Mouse (Mus musculus) cerebellum, postnatal 25 days (tissue): Measurements from ENCODE around the gene Btbd11.

Experiments
- DNase-seq, 2 experiments: peaks; one replicate each; pipeline ENCODE4 v3.0.0; 2021; ENCODE audit warnings: mixed read lengths in 2 of 2

The Btbd11 gene

DNA sequence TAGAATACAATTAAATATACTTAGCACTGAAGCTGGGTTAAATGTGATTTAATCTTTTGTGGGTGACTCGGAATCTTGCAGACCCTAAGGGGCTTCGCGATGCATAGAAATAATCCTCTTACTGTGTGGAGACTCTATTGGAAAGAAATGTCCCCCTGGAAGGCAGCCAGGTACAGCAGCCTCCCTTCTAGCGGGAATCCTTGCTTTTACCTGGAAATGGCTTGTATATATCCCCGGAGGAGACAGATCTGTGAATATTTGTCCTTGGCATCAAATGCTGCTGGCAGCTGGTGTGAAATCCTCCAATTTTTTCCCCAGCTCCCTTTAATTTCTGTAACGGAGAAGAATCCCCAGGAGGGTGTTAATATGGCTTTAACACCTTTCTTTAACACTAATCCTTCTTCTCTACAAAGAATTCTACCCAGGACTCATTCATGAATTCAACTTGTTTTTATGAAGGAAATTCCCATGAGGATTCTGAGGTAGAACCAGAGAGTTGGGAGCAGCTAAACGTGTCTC is 146.6 kb downstream of the Btbd11 start:
- peak in 1 of 2 experiments; percentile 41 for DNase-seq

DNA sequence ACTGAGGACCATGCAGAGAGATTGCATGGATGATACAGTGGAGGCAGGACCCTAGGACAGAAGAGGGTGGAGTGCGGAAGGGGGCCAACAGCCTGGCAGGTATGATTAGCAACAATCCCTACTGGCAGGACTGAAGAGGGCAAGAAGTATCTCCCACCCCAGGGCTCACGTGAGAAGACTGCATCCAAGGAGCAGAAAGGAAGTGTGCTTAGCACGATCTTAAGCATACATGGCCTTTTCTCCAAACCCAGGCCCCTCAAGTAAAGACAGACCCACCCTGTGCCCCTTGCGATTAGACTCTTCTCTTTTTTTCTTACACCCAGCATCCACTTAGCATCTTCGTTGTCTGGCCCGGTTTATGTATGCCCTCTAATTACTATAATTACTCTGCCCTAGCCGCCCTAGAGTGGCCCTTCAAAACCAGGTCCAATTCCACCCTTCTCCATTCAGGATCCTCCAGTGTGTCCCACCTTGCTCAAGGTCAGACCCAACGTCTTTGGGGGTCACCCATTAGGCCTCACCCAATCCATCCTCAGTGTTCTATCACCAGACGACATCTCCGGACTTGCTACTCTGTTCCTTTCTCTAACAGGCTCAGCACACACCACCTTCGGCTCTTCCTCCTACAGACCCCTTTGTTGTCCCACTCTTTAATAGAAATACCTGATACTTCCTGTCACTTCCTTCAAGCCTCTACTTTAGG is 151.6 kb downstream of the Btbd11 start:
- no peak for DNase-seq

DNA sequence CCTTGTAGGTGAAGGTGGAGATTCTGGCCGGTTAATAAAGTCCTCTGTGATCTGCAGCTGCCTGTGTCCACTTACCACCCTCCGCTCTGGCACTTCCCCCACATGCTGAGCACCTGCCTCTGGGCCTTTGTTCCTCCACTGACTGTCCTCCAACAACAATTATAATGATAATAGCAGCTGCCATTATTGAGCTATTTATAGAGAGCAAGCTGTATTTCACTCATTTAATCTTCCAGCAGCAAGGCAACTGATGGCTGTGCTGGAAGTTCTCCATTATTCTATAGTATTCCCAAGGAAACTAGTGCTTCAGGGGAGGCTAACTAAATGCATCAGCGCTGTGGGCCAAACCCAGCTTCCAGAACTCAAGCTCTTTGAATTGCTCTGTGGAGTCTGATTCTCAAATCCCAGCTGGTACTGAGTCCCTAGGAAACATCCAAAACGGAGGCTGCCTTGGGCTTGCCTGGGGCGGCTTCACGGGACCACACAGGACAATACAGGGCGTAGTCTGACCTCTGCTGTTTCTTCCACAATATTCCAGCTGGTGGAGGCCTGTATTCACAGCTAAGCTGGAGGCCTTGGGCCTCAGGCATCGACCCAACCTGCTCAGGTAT is 153.0 kb downstream of the Btbd11 start:
- DNase-seq = no peak

DNA sequence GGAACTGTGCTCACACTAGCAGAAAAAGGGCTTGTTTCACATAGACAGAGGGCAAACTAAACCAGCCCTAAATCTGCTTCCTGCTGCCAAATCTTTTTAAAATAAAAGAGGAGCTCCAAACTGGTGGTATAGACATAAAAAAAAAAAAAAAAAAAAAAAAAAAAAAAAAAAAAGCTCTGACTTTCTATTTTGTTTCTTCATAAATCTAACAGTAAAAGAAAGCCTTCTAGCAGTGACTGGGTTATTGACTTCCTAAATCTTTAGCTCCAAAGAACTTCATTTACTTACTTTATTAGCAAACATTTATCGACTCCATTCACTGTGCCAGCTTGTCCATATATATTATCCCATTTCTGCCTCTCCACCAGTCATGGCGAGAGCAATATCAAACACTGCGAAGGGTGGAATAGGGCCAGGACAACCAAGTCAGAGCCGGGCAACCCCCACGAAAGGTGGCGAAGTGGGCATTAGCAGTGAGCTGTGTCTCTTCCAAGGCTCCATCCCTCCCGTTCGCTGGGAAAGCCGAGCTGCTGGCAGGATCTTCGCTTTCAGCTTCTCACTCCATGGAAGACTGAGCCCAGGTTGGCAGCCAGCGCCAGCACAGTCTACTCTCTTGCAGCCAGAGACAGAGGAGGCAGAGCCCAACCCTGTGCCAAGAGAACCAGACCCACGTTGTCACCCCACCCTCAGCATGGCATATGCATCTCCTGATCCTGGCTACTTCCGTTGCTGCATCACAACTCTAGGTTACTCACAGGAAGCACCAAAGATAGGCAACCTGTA is 153.9 kb downstream of the Btbd11 start:
- DNase-seq = peak; percentile 43 to 59

DNA sequence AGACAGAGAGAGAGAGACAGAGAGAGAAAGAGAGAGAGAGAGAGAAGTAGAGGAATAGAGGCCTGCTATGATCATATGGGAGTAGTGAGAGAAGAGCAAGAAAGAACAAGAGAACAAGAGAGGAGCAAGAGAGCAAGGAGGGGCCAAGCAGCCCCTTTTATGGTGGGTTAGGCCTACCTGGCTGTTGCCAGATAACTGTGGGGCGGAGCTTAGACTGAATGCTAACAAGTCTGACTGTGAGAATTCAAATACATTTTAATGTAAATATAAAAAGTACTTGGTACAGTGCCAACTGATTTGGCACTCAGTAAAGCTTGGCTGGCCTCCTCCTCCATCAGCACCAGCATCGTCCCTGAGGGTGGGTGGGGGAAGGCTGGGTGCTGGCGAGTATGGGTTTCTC is 154.9 kb downstream of the Btbd11 start:
- no peak for DNase-seq

DNA sequence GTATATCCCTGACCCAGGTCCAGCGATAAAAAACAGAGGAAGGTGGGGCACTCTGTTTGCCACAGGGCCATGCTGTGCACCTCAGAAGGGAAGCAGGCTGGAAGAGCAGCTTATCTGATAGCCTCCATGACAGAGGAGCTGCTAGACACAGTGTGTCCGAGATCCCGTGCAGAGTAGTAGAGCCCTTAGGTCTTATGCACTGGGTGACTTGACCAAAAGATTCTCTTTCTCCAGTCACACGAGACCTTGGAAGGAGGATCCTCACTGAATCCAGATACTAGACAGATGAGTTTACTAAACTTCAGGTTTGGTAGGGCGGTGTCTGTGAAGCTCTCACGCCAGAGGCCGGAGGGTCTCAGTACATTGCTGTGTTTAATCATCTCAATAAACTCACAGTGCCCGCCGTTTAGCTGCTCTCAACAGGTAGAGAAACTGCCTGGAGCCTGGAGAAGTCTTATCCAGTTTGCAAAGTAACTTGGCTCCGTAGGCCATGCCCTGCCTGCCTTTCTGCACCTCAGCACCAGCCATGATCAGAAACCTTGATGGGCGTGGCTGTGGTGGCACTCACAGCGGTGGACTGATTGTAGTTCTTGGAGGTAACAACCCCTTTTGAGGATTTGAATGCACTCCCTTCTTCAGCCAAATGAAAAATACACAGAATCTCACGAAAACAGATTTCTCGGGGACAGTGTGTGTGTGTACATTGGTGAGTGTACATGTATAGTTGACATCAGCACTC is 155.4 kb downstream of the Btbd11 start:
- DNase-seq = no peak

DNA sequence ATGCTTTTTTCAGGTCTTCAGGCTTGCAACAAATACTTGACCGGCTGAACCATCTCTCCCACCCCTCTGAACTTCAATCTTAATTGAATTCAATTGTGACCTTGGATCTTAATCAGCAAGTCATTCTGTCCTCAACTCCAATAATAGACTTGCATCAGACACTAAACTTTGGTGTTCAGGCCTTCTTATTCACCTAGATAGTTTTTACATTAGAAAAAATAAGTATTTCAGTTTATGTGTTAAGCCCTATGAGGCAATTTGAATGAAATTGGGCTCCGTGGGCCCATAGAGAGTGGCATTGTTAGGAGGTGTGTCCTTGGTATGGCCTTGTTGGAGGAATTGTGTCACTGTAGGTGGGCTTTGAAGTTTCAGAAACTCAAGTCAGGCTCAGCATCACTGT is 156.7 kb downstream of the Btbd11 start:
- no peak for DNase-seq

DNA sequence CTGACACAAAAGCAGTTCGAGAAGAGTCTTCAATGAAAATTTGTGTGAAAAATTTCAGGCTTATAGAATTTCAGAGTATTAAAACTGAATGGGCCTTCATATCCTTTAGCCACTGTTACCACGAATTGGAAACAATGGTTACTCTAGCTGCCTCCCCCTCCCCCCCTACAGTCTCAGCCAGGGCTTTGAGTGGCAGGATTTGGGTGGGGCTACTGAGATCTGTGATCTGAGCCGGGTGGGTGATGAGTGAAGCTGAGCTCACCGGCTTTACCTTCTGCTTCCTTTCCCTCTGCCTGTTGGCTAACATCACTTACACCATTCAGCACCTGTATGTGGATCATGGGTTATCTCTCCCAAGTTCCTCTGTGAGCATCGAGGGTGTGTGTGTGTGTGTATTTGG is 158.4 kb downstream of the Btbd11 start:
- DNase-seq = no peak

DNA sequence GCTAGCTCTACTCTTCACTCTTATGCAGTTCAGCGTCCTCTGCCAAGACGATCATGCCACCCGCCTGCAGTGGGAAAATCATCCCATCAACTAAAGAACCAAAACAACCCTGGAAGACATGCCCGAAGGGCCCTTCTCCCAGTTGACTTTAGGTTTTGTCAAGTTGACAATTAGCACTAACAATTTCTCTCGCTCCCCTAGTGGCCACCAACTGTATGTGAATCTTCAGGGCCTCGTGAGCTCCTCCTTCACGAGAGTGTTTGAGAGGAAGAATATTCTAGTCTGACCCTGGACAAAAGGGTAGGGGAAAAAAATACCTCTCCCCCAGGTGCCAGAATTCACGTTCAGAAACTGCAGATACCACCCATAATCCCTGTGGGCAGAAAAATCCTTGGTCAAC is 168.6 kb downstream of the Btbd11 start:
- DNase-seq = no peak

DNA sequence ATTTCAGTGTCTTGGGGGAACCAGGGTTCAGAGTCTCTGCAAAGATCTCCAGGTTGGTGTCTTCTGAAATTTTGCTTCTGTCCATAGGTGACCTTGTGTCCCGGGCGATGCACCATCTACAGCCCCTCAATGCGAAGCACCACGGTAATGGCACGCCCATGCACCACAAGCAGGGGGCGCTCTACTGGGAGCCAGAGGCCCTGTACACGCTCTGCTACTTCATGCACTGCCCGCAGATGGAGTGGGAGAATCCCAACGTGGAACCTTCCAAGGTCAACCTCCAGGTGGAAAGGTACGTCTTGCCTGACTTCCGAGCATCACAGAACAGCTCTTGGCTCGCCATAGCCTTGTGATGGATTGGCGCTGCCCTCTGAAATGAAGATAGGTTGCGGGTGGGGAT is 174.8 kb downstream of the Btbd11 start:
- no peak for DNase-seq

DNA sequence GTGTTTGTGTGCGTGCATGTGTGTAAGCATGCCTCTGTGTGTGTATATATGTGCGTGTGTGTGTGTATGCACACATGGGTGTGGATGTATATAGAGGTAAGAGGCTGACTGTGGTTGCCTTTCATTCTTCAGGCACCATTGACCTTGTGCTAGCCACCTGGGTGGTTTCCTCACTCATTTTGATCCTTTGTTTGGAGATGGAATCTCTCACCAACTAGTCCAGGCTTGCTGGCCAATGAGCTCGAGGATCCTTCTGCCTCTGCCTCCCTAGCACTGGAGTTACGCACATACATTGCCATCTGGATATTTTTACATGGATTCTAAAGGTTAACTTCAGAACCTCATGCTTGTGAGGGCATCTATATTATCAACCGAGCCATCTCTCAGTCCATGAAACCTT is 184.8 kb downstream of the Btbd11 start:
- no peak for DNase-seq

DNA sequence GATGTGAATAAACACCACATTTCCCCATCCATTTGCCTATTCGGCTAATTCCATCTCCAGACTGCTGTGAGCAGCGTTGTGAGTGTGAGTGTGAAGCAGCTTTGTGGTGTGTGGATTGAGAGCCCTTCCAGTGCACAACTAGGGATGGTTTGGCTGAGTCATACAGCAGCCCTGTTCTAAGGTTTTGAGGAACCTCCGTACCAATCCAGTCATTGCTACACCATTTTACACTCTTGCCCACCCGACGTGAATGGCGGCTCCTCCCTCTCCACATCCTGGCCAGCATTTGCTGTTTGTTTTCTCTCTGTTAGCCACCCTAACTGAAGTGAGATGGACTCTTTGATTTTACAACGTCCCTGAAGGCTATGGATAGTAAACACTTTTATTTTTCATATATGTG is 186.0 kb downstream of the Btbd11 start:
- no peak for DNase-seq

DNA sequence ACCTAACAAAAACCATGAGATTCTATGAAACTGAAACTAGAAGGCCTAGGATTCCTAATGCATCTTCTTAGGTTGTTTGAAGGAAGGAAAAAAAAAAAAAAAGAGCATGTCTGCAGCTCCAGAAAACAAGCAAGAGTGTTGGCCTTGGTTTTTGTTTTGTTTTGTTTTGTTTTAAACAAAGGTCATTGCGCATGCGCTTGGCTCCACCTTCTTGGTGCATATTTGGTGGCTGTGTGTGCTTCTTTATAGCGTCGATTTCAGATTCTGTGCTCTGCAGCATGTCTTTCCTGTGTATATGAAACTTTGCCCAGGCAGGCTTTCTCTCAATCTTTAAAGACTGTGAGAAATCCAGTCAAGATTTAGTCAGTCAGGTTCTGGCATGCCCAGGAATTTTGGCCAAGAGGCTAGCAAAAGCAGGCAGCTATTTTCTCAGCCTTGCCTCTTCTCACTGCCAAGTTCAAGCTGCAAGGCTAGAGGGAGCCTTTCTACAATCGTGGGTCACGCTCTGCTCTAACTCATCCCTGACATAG is 191.3 kb downstream of the Btbd11 start:
- DNase-seq = no peak

DNA sequence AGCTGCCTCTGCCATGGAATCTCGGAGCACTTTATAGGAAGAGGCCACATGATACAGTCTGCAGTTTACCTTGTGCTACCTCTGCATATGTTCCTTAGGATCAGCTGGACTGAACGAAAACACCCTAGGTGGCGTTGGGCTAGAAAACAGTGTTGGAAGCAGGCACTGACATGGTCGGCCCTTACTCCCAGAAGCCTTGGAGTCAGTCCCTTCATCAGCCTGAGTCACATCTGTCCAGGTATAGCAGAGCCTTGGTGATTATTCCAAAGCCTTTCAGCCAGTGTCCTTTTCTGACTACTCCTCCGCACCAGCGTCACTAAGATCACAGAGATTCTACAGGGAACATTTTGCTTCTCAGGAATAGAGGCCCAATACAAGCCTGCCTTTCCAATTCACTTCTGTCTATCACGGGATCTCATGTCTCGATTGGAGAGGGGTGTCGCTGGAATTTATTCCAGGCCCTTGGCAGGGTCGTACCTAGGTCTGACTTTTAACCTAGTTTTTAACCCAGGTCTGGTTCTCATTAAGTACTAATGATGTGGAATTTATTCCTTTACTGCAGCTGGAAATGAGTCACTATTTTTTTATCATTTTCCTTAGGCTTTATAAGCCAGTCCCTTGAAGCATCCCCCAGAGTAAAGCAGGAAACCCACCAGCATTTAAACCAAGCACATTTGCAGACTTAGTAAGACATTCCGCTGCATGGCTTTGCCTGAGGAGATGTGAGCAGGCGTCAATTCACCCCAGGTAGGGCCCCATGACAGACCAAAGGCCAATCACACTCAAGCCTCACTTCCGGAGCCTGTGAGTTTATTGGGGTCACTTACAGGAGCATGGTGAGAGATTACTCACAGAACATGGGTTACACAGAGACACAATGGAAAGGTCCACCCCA is 192.2 kb downstream of the Btbd11 start:
- DNase-seq = no peak

DNA sequence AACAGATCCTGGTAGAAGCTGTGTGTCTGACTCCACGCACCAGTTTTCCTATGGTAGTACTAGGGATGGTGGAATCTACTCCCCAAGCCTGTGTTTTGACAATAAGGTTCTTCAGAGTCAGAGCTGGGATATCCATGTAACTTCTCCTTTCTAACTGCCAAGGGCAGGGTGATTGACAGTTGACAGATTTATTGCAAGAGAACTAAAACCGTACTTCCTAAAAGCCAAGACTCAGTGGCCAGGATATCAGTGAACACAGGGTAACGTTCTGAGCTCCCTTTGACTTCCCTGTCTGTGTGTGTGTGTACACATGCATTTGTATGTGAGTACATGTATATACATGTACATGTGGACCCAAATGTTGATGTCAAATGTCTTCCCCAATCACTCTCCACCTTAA is 201.1 kb downstream of the Btbd11 start:
- no peak for DNase-seq

DNA sequence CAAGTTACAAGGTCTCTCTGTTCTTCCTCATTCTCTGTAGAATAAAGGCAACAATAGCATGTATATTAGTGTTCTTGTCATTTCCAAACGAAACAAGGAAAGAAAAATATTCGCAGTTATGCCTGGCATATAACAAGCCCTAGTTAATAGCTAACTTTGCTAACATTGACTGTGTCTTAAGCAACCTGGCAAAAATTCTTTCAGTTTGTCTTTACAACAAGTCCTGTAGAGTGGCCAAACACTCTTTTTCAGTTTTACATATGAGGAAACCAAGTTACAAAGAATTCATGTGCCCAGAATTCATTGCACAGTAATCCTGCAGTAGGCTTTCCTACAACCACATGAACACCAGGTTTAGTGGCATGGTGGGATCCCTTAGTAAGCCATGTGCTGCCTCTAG is 203.4 kb downstream of the Btbd11 start:
- no peak for DNase-seq

DNA sequence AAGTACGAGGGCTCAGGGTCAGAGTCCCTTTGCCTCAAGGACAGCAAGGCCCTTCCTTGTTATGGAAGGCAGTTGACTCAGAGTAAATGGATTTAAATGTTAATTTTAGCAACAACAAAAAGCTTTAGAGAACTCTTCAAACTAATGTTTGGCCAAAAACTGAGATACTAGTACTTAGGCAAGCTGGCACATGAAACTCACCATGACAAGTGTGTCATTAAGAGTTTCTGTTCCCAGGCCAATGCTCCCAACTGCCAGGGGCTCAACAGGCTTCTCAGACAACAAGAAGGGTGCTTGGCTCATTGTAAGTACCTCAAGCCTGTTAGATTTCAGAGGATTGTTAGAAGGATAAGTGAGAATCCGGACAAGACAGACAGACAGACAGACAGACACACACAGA is 204.7 kb downstream of the Btbd11 start:
- no peak for DNase-seq

DNA sequence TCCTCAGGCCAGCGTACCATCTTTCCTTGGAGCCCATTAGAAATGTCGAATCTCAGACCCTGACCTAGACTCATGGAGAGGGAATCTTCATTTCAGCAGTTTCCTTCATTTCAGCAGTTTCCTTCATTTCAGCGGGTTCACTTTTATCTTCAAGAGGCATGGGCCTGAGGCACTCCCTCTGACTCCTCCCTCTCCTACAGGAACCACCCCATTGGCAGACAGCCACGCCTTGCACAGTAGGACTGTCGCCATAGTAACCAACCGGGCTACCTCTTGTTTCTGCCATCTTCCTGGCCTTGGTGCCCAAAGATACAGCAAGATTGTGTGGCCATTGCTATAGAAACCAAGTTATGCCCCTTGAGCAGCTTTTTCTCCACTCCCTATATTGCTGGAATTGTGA is 205.4 kb downstream of the Btbd11 start:
- peak in 1 of 2 experiments; percentile 33 for DNase-seq

DNA sequence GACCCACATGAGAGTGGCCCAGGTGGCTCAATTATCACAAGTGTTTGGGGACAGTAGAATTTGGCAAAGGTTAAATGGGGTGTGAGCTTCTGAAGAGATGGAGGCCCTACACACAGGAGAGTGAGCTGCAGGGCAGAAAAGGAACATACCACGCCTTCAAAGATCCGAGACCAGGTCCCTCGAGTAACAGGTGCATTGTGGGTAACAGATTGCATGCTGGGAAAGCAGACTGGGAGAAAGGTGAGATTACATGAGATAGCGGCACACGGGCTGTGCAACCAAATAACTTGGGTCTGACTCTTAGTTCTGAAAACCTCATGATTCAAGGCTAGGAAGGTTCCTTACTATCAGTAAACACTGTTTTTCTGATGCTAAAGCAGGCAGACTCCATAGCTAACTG is 209.7 kb downstream of the Btbd11 start:
- no peak for DNase-seq

DNA sequence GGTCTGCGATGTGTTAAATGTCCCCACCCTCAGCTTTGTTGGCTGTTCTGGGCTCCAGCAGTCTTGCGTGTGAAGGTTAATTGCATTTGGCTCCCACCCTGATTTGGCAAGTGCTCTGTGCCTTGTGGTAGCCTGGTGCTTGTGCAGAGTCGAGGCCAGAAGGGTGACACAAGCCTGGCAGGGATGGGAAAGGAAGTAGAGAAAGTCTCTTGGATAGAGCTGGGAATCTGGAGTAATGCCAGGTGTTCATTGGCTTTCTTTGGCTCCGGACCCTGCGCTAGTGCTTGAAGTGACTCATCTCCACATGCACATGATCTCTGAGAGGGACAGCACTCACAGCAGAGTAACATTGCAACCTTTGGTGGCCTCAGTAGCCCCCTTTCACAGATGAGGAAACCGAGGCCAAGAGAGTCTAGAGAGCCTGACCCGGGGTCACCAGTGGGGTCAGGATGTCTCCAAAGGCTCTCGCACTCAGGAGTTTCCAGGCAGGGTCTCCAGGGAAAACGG is 211.5 kb downstream of the Btbd11 start:
- DNase-seq = peak; percentile 61 to 75
